Mouse (Mus musculus) small intestine, adult 2 months (tissue): ENCODE data around the gene March7. TPM values are rescaled to one million over a fixed set of nuclear protein-coding genes. Genes with fewer than 3 reads are reported as not detected.

ENCODE experiments used
- H3K27ac ChIP-seq: fragments of 200-500 bp; 2 replicates; pipeline ENCODE4 v1.5.1; 2012; ENCODE audit warnings: low read depth, low read length, control low read depth, inconsistent platforms; ENCODE audit not compliant: insufficient read depth
- H3K27me3 ChIP-seq: fragments of 200-500 bp; 2 replicates; pipeline ENCODE4 v1.6.1; 2012; ENCODE audit warnings: mild to moderate bottlenecking, moderate library complexity, low read length, inconsistent platforms; ENCODE audit not compliant: control insufficient read depth, insufficient read depth
- H3K36me3 ChIP-seq: fragments of 200-500 bp; 2 replicates; pipeline ENCODE4 v1.6.1; 2012; ENCODE audit warnings: mild to moderate bottlenecking, low read length, control low read depth, inconsistent platforms; ENCODE audit not compliant: control insufficient read depth, insufficient read depth
- H3K4me1 ChIP-seq: fragments of 200-500 bp; 2 replicates; pipeline ENCODE4 v1.6.1; 2012; ENCODE audit warnings: low read length, inconsistent platforms, mixed read lengths; ENCODE audit not compliant: control insufficient read depth, insufficient read depth, insufficient read length
- H3K4me3 ChIP-seq: fragments of 200-500 bp; 2 replicates; pipeline ENCODE4 v1.5.1; 2012; ENCODE audit warnings: low read depth, mild to moderate bottlenecking, control low read depth, inconsistent platforms, low read length, moderate library complexity
- CTCF ChIP-seq: fragments of 200-500 bp; IDR thresholded peaks from 2 replicates; pipeline ENCODE4 v1.5.1; 2012; ENCODE audit warnings: low read depth, mild to moderate bottlenecking, control low read depth, inconsistent platforms, low read length, moderate library complexity, mixed read lengths; ENCODE audit not compliant: insufficient replicate concordance, insufficient read length; ENCODE audit errors: extremely low read depth
- POLR2A ChIP-seq: fragments of 200-500 bp; IDR thresholded peaks from 2 replicates; pipeline ENCODE4 v1.6.1; 2012; ENCODE audit warnings: low read depth, mild to moderate bottlenecking, control low read depth, inconsistent platforms, low read length, moderate library complexity
- WGBS: fragments of 180-500 bp; shearing (Covaris S2); methylation state at CpG from one replicate; pipeline ENCODE4 v1.1.7; 2018; 5-methylcytosine and 5-hydroxymethylcytosine counted together
- polyA plus RNA-seq: library from polyadenylated mRNA; depleted of rRNA; stranded (reverse); fragments of >200 nt; gene quantifications from 2 replicates; pipeline ENCODE4 v1.2.3, GENCODE M21; 2012

The March7 gene
- polyA plus RNA-seq, 1 experiment, result 4.4 TPM

DNA sequence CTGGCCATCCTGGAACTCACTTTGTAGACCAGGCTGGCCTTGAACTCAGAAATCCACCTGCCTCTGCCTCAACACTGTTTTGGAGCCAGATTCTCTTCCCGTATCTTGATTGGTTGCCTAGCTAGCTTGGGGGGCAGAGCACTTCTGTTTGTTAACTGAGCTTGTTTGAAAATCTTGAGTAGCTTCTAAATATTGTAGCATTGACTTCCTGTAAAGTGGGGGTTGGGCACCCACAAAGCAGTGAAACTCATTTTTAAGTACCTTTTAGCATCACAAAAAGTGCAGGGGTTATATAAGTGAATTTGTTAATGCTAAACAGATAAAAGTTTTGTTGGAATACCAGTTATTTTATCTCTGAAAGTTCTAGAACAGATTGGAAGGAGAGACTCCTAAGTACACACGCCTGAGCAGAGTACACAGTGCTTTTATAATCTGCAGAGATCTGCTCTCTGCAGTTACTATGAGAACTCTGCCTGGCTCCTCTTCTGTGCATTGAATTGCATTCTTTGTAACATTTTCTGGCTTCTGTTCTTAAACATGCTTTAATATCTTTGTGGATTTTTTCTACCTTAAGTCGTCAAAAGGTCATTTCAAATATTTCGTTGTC, 7.0 kb downstream of the March7 start:
- Histone ChIP-seq H3K4me3 (no peak overlapping the region), H3K36me3 (peaks cover 4% of the 10 kb centered on the region; the same call in 1 of the 2 replicates), H3K27me3 (no peaks in the 10 kb centered on the region), H3K4me1 (peaks cover 24% of the 10 kb centered on the region), H3K27ac (peak overlapping the region; percentile 57; the same call in 1 of the 2 replicates)
- 49% methylated on average over 4 of the region's 4 CpGs for WGBS
- TF ChIP-seq CTCF, result no peak
- no peak for TF ChIP-seq POLR2A

DNA sequence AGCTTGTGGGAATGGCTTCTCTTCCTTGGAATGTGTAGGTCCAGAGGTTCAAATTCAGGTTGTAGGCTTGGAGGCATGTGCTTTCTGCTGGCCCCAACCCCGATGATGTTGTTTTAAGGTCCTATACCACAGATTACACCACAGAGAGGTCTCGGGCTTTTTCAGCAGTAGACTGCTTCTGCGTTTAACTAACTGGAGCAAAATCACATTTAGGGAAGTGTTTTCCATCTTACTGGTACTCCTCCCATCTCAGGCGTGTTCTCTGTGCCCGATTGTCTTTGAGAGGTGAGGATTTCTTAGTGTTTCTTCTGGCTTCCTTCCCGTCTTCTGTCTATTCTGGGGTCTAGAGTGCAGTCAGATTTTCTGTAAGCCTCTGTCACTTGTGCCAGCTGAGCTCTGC, 7.9 kb downstream of the March7 start:
- peaks cover 20% of the 10 kb centered on the region for H3K4me1 ChIP-seq
- peaks cover 4% of the 10 kb centered on the region; the same call in 1 of the 2 replicates for H3K36me3 ChIP-seq
- TF ChIP-seq POLR2A (no peak), CTCF (no peak)
- no peak overlapping the region for H3K4me3 ChIP-seq
- WGBS, result 60% methylated on average over 6 of the region's 6 CpGs
- no peaks in the 10 kb centered on the region for H3K27me3 ChIP-seq
- no peak overlapping the region for H3K27ac ChIP-seq

DNA sequence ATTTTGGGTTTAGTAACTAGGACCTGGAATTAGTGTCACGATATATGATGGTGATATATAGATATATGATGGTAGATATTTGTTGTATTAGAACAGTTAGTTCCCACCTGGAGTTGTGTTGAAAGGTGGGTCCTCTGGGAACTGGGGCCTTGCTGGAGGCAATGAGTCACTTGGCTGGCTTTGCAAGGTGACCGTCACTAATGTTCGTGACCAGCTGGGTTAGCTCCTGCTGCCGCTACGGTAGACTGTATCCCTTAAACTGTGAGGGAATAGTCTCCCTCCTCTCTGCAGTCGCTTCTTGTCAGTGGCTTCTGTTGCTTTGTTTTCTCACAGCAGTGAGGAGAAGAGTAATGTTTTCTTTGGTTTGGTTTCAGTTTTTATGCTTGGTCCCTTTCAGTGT, 11.5 kb downstream of the March7 start:
- Histone ChIP-seq H3K4me1 (peaks cover 9% of the 10 kb centered on the region; the same call in 1 of the 2 replicates), H3K36me3 (peaks cover 5% of the 10 kb centered on the region; the same call in 1 of the 2 replicates), H3K4me3 (no peak overlapping the region), H3K27ac (no peak overlapping the region), H3K27me3 (no peaks in the 10 kb centered on the region)
- WGBS, result 29% methylated on average over 6 of the region's 6 CpGs
- TF ChIP-seq CTCF (no peak), POLR2A (no peak)

DNA sequence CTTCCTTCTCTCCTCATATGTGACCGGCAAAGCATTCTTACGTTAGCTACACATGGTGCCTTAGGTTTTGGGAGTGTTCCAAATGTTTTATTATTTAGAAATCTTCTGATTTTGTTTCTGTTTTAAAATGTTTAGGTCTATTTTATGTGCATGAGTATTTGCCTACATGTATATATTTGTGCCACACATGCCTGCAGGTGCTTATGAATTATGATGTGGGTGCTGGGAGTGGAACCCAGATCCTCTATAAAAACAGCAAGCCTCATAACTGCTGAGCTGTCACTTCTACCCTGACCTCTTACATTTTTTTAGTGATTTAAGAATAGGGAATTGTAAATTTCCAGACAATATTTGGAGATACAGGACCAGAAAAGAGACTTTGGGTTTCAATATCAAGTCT, 12.3 kb downstream of the March7 start:
- peaks cover 5% of the 10 kb centered on the region; the same call in 1 of the 2 replicates for H3K36me3 ChIP-seq
- H3K27ac ChIP-seq, result no peak overlapping the region
- peaks cover 7% of the 10 kb centered on the region; the same call in 1 of the 2 replicates for H3K4me1 ChIP-seq
- TF ChIP-seq CTCF (no peak), POLR2A (no peak)
- no peak overlapping the region for H3K4me3 ChIP-seq
- WGBS, result 58% methylated on average over 2 of the region's 2 CpGs
- H3K27me3 ChIP-seq, result no peaks in the 10 kb centered on the region

DNA sequence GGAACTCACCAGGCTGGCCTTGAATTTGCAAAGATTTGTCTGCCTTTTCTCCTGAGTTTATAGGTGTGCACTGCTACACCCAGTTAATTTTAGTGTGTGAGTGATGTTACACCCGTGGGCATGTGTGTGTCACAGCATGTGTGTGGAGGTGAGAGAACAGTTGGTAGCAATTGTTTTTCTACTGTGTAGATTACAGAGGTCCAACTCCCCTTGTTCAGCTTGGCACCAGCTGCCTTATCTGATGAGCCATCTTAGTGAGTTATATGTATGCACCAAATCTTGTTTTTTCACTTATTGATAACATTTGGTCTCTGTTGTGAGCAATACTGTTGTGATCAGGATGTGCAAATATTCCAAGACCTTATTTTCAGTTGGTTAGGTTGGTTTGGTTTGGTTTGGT, 13.8 kb downstream of the March7 start:
- H3K27ac ChIP-seq, result no peak overlapping the region
- WGBS, result 38% methylated on average over 1 of the region's 1 CpGs
- peaks cover 4% of the 10 kb centered on the region; the same call in 1 of the 2 replicates for H3K4me1 ChIP-seq
- peaks cover 6% of the 10 kb centered on the region; the same call in 1 of the 2 replicates for H3K36me3 ChIP-seq
- no peaks in the 10 kb centered on the region for H3K27me3 ChIP-seq
- no peak for TF ChIP-seq CTCF
- TF ChIP-seq POLR2A, result no peak
- no peak overlapping the region for H3K4me3 ChIP-seq

DNA sequence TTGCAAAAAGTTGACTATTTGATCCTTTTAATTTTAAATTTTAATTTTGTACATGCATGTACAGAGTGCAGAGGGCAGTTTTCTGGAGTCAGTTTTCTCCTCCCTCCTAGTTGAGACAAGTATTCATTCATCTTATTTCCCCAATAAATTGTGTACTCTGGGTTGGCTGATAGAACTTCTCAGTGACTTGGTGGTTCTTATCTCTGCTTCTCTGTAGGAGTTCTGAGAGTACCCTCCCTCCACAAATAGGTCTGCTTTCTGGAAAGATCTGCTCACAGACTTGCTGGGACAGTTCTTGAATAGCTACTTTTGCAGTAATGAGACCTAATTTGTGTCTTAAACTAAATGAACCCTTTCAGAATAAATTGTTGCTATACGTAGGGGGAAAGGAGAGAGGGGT, 18.8 kb downstream of the March7 start:
- Histone ChIP-seq H3K36me3 (peaks cover 28% of the 10 kb centered on the region), H3K27ac (no peak overlapping the region), H3K4me1 (peaks cover 2% of the 10 kb centered on the region; the same call in 1 of the 2 replicates), H3K27me3 (no peaks in the 10 kb centered on the region), H3K4me3 (no peak overlapping the region)
- WGBS, result 88% methylated on average over 1 of the region's 1 CpGs
- no peak for TF ChIP-seq POLR2A
- TF ChIP-seq CTCF, result no peak

DNA sequence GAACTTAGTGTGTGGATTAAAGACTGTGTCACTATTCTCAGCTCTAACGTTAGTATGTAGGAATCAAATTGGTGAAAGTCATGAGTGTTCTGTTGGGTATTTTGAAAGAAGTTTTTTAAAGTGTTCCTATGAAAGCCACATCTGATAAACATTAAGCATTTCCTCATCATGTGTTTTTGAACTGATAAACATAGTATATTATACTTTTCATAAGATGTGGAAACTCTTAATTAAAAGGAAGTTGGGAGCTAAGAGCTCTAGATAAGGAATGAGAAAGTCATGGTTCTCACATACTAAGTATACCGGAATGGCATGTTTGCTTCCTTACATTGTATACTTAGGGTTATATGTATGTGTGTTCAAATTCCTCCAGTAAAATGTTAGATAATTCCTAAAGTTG, 20.7 kb downstream of the March7 start:
- H3K4me3 ChIP-seq, result no peak overlapping the region
- TF ChIP-seq POLR2A (no peak), CTCF (no peak)
- no peaks in the 10 kb centered on the region for H3K27me3 ChIP-seq
- peaks cover 41% of the 10 kb centered on the region for H3K36me3 ChIP-seq
- no peak overlapping the region for H3K27ac ChIP-seq
- 78% methylated on average over 2 of the region's 2 CpGs for WGBS
- H3K4me1 ChIP-seq, result no peaks in the 10 kb centered on the region
